Mouse (Mus musculus) hindbrain, postnatal 0 days (tissue): ENCODE measurements around the gene Ube2e2. TPM values are rescaled to one million over a fixed set of nuclear protein-coding genes. Genes with fewer than 3 reads are reported as not detected.
A peak's percentile ranks its signal among the peaks of the same experiment; 100 is the strongest.

Experiments used
- ATAC-seq: fragments of 200-750 bp; cut with Nextera tagmentation; 2 replicates; pipeline ENCODE4 v1.8.0; 2017; ENCODE audit warnings: mild to moderate bottlenecking, moderate TSS enrichment, moderate library complexity
- DNase-seq: peaks from one replicate; pipeline ENCODE4 v3.0.0-alpha.2; 2015; ENCODE audit warnings: low spot score
- H3K27ac ChIP-seq: fragments of 300-500 bp; sonication (generic); 2 replicates; pipeline ENCODE4 v1.5.1; 2014; ENCODE audit warnings: mild to moderate bottlenecking
- H3K27me3 ChIP-seq: fragments of 300-500 bp; sonication (generic); 2 replicates; pipeline ENCODE4 v1.6.1; 2014; ENCODE audit warnings: low read length, mixed read lengths; ENCODE audit not compliant: insufficient read depth
- H3K36me3 ChIP-seq: fragments of 300-500 bp; sonication (generic); 2 replicates; pipeline ENCODE4 v1.6.1; 2014; ENCODE audit warnings: low read length, mixed read lengths; ENCODE audit not compliant: insufficient read depth
- H3K4me1 ChIP-seq: fragments of 300-500 bp; sonication (generic); 2 replicates; pipeline ENCODE4 v1.6.1; 2014; ENCODE audit warnings: antibody characterized with exemption, low read length, mixed read lengths; ENCODE audit not compliant: insufficient read depth
- H3K4me2 ChIP-seq: fragments of 300-500 bp; sonication (generic); 2 replicates; pipeline ENCODE4 v1.6.1; 2014; ENCODE audit warnings: low read depth, mild to moderate bottlenecking, low read length, moderate library complexity, mixed read lengths
- H3K4me3 ChIP-seq: fragments of 300-500 bp; sonication (generic); 2 replicates; pipeline ENCODE4 v1.5.1; 2014; ENCODE audit warnings: low read length
- H3K9ac ChIP-seq: fragments of 300-500 bp; sonication (generic); replicated peaks from 2 replicates; pipeline ENCODE4 v1.6.1; 2014; ENCODE audit warnings: mild to moderate bottlenecking, low read length, moderate library complexity, mixed read lengths
- H3K9me3 ChIP-seq: fragments of 300-500 bp; sonication (generic); 2 replicates; pipeline ENCODE4 v1.6.1; 2016; ENCODE audit warnings: low read length, mixed read lengths
- CTCF ChIP-seq: IDR thresholded peaks from 2 replicates; pipeline ENCODE4 v1.5.1; 2016; ENCODE audit warnings: antibody characterized with exemption, control low read depth, low read depth
- WGBS: fragments of 180-500 bp; shearing (Covaris S2); extraction: QIAGEN DNeasy Blood & Tissue Kit; methylation state at CpG from one replicate; pipeline ENCODE4 v1.1.7; 2014; 5-methylcytosine and 5-hydroxymethylcytosine counted together
- polyA plus RNA-seq: library from polyadenylated mRNA; unstranded; fragments of >200 nt; fragmentation: Nextera tagmentation; extraction: Ambion mirVana; gene quantifications from 2 replicates; pipeline ENCODE4 v1.2.1, GENCODE M21; 2015
- total RNA-seq: library from RNA; depleted of rRNA; stranded (reverse); fragments of >200 nt; gene quantifications from 2 replicates; pipeline ENCODE4 v1.2.3, GENCODE M21; 2014

The Ube2e2 gene
- total and polyA plus RNA-seq, 2 experiments from 2014 or later, result 91.6 to 162 TPM

- Histone ChIP-seq H3K27ac (no peak overlapping the region), H3K36me3 (no peaks in the 10 kb centered on the region), H3K27me3 (no peaks in the 10 kb centered on the region), H3K4me3 (no peak overlapping the region), H3K9me3 (no peaks in the 10 kb centered on the region), H3K4me1 (no peaks in the 10 kb centered on the region; the same call in 1 of the 2 replicates), H3K4me2 (no peak overlapping the region), H3K9ac (no peak overlapping the region)
- TF ChIP-seq CTCF, result no peak
- 93% methylated on average over 2 of the region's 2 CpGs for WGBS
- DNase-seq (no peak), ATAC-seq (no peak)
Observed at GRCm38 (mm10) chr14:18754595-18754994, 139.5 kb downstream of the Ube2e2 start.

DNA sequence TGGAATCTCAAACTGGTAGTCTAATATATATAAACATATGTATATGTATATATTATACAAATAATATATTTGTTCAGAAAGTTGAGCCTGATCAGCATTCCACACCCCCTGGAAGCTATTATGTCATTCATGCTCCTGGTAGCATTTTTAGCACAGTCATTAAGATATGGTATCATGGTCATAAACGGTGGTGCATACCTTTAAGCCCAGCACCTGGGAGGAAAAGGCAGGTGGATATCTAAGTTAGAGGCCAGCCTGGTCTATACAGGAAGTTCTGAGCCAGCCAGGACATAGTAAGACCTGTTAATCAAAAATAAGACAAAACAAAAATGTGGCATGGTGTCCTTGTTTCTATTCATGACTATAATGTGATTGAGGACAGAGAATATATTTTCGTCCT is 140.1 kb downstream of the Ube2e2 start:
- no peak for ATAC-seq
- TF ChIP-seq CTCF, result no peak

GRCm38 (mm10) chr14:18731154-18731553 is 162.9 kb downstream of the Ube2e2 start:
- H3K9ac ChIP-seq, result no peak overlapping the region
- no peak for ATAC-seq
- H3K4me3 ChIP-seq, result no peak overlapping the region
- H3K4me1 ChIP-seq, result no peaks in the 10 kb centered on the region
- no peak overlapping the region for H3K4me2 ChIP-seq
- no peaks in the 10 kb centered on the region for H3K36me3 ChIP-seq
- H3K27me3 ChIP-seq, result no peaks in the 10 kb centered on the region
- no peaks in the 10 kb centered on the region for H3K9me3 ChIP-seq
- no peak overlapping the region for H3K27ac ChIP-seq
- no peak for TF ChIP-seq CTCF
- 69% methylated on average over 4 of the region's 4 CpGs for whole genome bisulfite sequencing
- DNase-seq, result no peak

More for the DNA sequence above, 140.1 kb downstream of the Ube2e2 start:
- Histone ChIP-seq H3K4me1 (no peaks in the 10 kb centered on the region; the same call in 1 of the 2 replicates), H3K9ac (no peak overlapping the region), H3K27me3 (no peaks in the 10 kb centered on the region), H3K36me3 (no peaks in the 10 kb centered on the region), H3K4me2 (no peak overlapping the region), H3K4me3 (no peak overlapping the region), H3K9me3 (no peaks in the 10 kb centered on the region), H3K27ac (no peak overlapping the region)
- 88% methylated on average over 2 of the region's 2 CpGs for WGBS
- DNase-seq, result no peak

DNA sequence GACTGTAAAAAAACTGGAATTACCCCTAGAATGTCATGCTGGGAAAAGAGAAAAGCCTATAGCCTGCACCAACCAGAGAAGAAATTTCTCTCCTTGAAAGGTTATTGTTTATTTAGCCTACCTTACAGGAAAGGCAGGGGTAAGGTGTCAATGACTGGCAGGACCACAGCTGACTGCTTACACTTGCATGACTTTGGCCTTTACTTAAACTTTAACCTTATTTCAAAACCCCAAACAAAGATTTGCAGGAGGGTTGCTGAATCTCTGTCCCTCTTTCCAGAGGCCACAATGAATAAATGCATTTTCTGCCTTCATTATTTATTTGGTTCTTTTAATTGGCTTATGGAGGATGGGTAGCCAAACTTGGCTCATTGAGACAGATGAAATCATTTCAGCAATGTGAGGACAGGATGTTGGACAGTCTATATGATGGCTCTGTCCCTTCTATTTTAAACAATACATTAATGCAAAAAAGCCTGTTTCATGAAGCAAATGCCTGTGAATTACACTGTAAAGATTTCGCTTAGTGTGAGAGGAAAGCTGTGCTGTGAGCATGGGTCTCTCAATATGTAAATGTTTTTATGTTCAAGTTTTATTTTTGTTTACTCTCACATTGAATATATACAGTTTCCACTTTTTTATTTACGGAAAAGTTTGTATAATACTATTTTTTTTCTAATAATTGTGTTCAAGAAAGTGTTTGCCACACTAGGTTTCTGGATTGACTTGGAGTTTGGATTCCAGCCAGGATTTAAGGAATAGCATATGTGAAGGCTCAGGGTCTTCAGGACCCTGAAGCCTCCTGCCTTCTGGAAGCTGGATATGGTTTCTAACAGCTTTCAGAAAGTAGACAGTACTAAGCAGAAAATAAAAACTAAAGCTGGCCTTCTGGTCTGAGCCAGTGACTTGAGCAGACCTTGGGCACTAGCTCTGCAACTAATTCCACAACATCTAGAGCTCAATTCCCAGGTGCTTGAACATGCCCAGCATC is 173.2 kb downstream of the Ube2e2 start:
- ATAC-seq, result no peak

GRCm38 (mm10) chr14:18716970-18717369 is 177.1 kb downstream of the Ube2e2 start:
- TF ChIP-seq CTCF, result no peak
- H3K27ac ChIP-seq, result no peak overlapping the region
- WGBS, result 89% methylated on average over 1 of the region's 1 CpGs
- no peak overlapping the region for H3K4me2 ChIP-seq
- no peaks in the 10 kb centered on the region for H3K9me3 ChIP-seq
- DNase-seq (no peak), ATAC-seq (0 out of 2 replicates have a peak, but pooled peaks have one; percentile 56)
- no peak overlapping the region for H3K4me3 ChIP-seq
- no peak overlapping the region for H3K9ac ChIP-seq
- H3K4me1 ChIP-seq, result no peaks in the 10 kb centered on the region
- H3K27me3 ChIP-seq, result no peaks in the 10 kb centered on the region
- H3K36me3 ChIP-seq, result no peaks in the 10 kb centered on the region

More for the DNA sequence above, 173.2 kb downstream of the Ube2e2 start:
- no peak for TF ChIP-seq CTCF
- Histone ChIP-seq H3K9ac (no peak overlapping the region), H3K27me3 (no peaks in the 10 kb centered on the region), H3K9me3 (no peaks in the 10 kb centered on the region), H3K4me1 (no peaks in the 10 kb centered on the region), H3K27ac (no peak overlapping the region), H3K4me2 (no peak overlapping the region), H3K36me3 (no peaks in the 10 kb centered on the region), H3K4me3 (no peak overlapping the region)
- 87% methylated on average over 2 of the region's 2 CpGs for WGBS
- no peak for DNase-seq

GRCm38 (mm10) chr14:18715529-18715928 is 178.5 kb downstream of the Ube2e2 start:
- Histone ChIP-seq H3K36me3 (no peaks in the 10 kb centered on the region), H3K4me3 (no peak overlapping the region), H3K27me3 (no peaks in the 10 kb centered on the region), H3K9ac (no peak overlapping the region), H3K27ac (no peak overlapping the region), H3K4me1 (no peaks in the 10 kb centered on the region), H3K4me2 (no peak overlapping the region), H3K9me3 (peaks cover 6% of the 10 kb centered on the region; the same call in 1 of the 2 replicates)
- DNase-seq, result no peak
- 77% methylated on average over 1 of the region's 1 CpGs for WGBS
- no peak for ATAC-seq
- TF ChIP-seq CTCF, result no peak
